Mouse (Mus musculus) spleen, adult 2 months (tissue): ENCODE results near the gene Xkr7.

ENCODE experiments used
- CTCF ChIP-seq: fragments of 200-500 bp; IDR thresholded peaks from 2 replicates; pipeline ENCODE4 v1.5.1; 2011; ENCODE audit warnings: mild to moderate bottlenecking, inconsistent platforms; ENCODE audit not compliant: insufficient read depth, insufficient read length, insufficient replicate concordance; ENCODE audit errors: extremely low read depth
- POLR2A ChIP-seq: fragments of 200-500 bp; IDR thresholded peaks from 2 replicates; pipeline ENCODE4 v1.6.1; 2011; ENCODE audit warnings: low read depth, low read length, inconsistent platforms

DNA sequence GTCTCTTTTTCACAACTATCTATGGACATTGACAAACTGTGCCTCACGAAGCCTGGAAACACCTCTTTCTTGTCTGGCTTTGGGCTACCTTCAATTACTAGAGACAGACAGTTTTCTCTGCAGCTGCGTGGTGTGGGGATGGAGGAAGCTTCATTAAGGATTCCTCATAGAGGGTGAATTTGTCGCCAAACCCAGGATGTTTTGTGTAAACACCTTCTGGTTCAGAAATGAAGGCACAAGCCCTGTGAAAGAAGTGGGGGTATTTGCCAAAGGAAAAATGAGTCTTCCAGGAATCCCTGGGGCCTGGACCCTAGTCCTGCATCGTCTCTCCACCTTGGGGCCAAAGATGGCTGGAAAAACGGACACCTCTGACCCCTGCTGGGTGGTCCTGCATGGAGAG is 14.9 kb upstream of the Xkr7 start:
- TF ChIP-seq CTCF: no peak
- no peak for TF ChIP-seq POLR2A
